ENCODE assay signal across 31 mouse cellular contexts in the genomic region with DNA sequence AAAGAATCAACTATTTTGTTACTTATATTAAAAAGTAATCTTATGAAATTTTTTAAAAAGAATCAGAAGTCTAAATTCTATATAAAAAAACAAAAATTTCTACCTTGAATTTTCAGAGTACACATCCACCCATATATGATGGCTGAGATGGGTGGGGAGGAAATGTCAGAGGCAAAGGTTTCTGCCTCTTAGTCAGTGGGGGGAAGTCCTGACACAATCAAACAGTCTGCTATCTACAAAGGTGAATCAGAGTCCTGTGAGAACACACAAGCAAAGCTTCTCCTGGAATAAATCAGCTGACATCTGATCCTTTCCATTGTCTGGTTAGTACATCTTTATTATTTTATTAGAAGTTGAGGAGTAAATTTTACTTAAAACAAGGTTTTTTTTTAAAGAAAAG. TPM values are rescaled to one million over a fixed set of nuclear protein-coding genes. Genes with fewer than 3 reads are reported as not detected.
DNase-seq lines count a peak whose midpoint lies in the region; ATAC-seq and TF ChIP-seq lines count a peak whose summit lies in the region.
"Had no signal": no experiment of that assay in that cellular context is flagged by ENCODE, and none has a peak within 500 bp of the region (broad histone marks: within the 10 kb centered on the region; RNA-seq: fewer than 3 reads in every experiment).

A gene (plus strand): TSS at position 216 of the 400 bp plus-strand sequence.

- no peak for DNase-seq in kidney, adult 2 months
- no peak for DNase-seq in thymus, postnatal 0 days (ENCODE audit: low spot score)
- DNase-seq in thymus, postnatal 4 days, result no peak
- DNase-seq in layer of hippocampus, adult 11-12 months (ENCODE audit: low spot score), result no peak
- no peak for DNase-seq in hindbrain, embryonic 10.5 days (ENCODE audit: low spot score)
- DNase-seq: adrenal gland, adult 2 months; cerebellum, adult 2 months; cerebellum, postnatal 25 days; embryo, embryonic 11 days; gastrocnemius, adult 2 months; kidney, adult 8-10 months; kidney, postnatal 14 days; layer of hippocampus, postnatal 36 days; liver, embryonic 13.5 days; lung, embryonic 14.5 days; retina, postnatal 1 day; right cerebral cortex, postnatal 25 days; thymus, adult 18-20 months had no signal

- H3K9ac ChIP-seq in kidney, embryonic 15.5 days, result no peak within 1 kb of the TSS
- H3K9ac ChIP-seq: forebrain, embryonic 13.5 days; hindbrain, embryonic 13.5 days; limb, embryonic 13.5 days; liver, embryonic 13.5 days; lung, embryonic 14.5 days had no signal

- no peak within 1 kb of the TSS for H3K27ac ChIP-seq in kidney, adult 2 months (ENCODE audit: insufficient read depth, low read depth, low read length)
- no peak within 1 kb of the TSS for H3K27ac ChIP-seq in kidney, embryonic 15.5 days
- no peak within 1 kb of the TSS for H3K27ac ChIP-seq in hindbrain, embryonic 10.5 days
- H3K27ac ChIP-seq: forebrain, embryonic 13.5 days; gastrocnemius, adult 2 months; hindbrain, embryonic 13.5 days; layer of hippocampus, adult 2 months; limb, embryonic 13.5 days; liver, embryonic 13.5 days; macrophage had no signal

- no peak within 1 kb of the TSS for H3K4me2 ChIP-seq in kidney, embryonic 15.5 days
- H3K4me2 ChIP-seq: forebrain, embryonic 13.5 days; hindbrain, embryonic 13.5 days; limb, embryonic 13.5 days; liver, embryonic 13.5 days; lung, embryonic 14.5 days; midbrain, embryonic 11.5 days had no signal

- H3K36me3 ChIP-seq in kidney, adult 2 months (ENCODE audit: control insufficient read depth, insufficient read depth, low read length), result no peaks in the 10 kb centered on the region
- H3K36me3 ChIP-seq in kidney, embryonic 15.5 days, result no peaks in the 10 kb centered on the region
- no peaks in the 10 kb centered on the region for H3K36me3 ChIP-seq in hindbrain, embryonic 10.5 days
- H3K36me3 ChIP-seq: hindbrain, embryonic 13.5 days; limb, embryonic 13.5 days; liver, embryonic 13.5 days had no signal

- H3K4me1 ChIP-seq in kidney, adult 2 months (ENCODE audit: control insufficient read depth, insufficient read depth, low read length), result no peaks in the 10 kb centered on the region
- no peaks in the 10 kb centered on the region for H3K4me1 ChIP-seq in kidney, embryonic 15.5 days
- no peaks in the 10 kb centered on the region for H3K4me1 ChIP-seq in hindbrain, embryonic 10.5 days (replicated peaks)
- H3K4me1 ChIP-seq: forebrain, embryonic 13.5 days; hindbrain, embryonic 13.5 days; limb, embryonic 13.5 days; liver, embryonic 13.5 days had no signal

- H3K9me3 ChIP-seq in kidney, embryonic 15.5 days (replicated peaks), result no peaks in the 10 kb centered on the region
- no peaks in the 10 kb centered on the region for H3K9me3 ChIP-seq in hindbrain, embryonic 10.5 days
- H3K9me3 ChIP-seq: forebrain, embryonic 13.5 days; hindbrain, embryonic 13.5 days; limb, embryonic 13.5 days; liver, embryonic 13.5 days had no signal

- TF ChIP-seq CTCF in kidney, adult 2 months (conservative IDR thresholded peaks at IDR 0.05; ENCODE audit: insufficient read depth, insufficient read length, low read depth, low read length), result no peak

- no peaks in the 10 kb centered on the region for H3K27me3 ChIP-seq in kidney, adult 2 months (replicated peaks; ENCODE audit: control insufficient read depth, insufficient read depth, low read length)
- H3K27me3 ChIP-seq in kidney, embryonic 15.5 days, result no peaks in the 10 kb centered on the region
- no peaks in the 10 kb centered on the region for H3K27me3 ChIP-seq in hindbrain, embryonic 10.5 days (ENCODE audit: insufficient read depth, poor library complexity, severe bottlenecking)
- H3K27me3 ChIP-seq: forebrain, embryonic 13.5 days; hindbrain, embryonic 13.5 days; limb, embryonic 13.5 days; liver, embryonic 13.5 days had no signal

- H3K4me3 ChIP-seq in kidney, adult 2 months (ENCODE audit: insufficient read depth, low read depth, low read length), result no peak within 1 kb of the TSS
- no peak within 1 kb of the TSS for H3K4me3 ChIP-seq in kidney, embryonic 15.5 days (replicated peaks)
- H3K4me3 ChIP-seq in hindbrain, embryonic 10.5 days, result no peak within 1 kb of the TSS
- H3K4me3 ChIP-seq: forebrain, embryonic 13.5 days; gastrocnemius, adult 2 months; hindbrain, embryonic 13.5 days; layer of hippocampus, adult 2 months; limb, embryonic 13.5 days; liver, embryonic 13.5 days had no signal

- TF ChIP-seq POLR2A in kidney, adult 2 months (IDR thresholded peaks at IDR 0.05; ENCODE audit: low read depth, low read length), result no peak

- ATAC-seq in kidney, embryonic 15.5 days (replicated peaks; ENCODE audit: low FRiP score), result no peak
- ATAC-seq in megakaryocyte, adult 5-6 weeks (ENCODE audit: poor library complexity, severe bottlenecking), result no peak
- ATAC-seq: forebrain, embryonic 13.5 days had no signal

RNA-seq across cellular contexts. Expression of the gene that starts here (rescaled TPM):
- 1.4 and 12.3 TPM in 2 replicates for polyA plus RNA-seq in kidney, adult 2 months (2012; rRNA removed)
- polyA plus RNA-seq in kidney, embryonic 15.5 days (2015; fragmentation: Nextera tagmentation; extraction: Ambion mirVana), result 0.06 TPM in 1 of 2 replicates, not detected in the other
- 63.7 and 92.1 TPM in 2 replicates for polyA plus RNA-seq in thymus, postnatal 0 days (2015; fragmentation: Nextera tagmentation; extraction: Ambion mirVana)
- total RNA-seq in megakaryocyte, adult 5-6 weeks (2015), result 53.5 and 63.3 TPM in 2 replicates
- 17.0 and 32.8 TPM in 2 replicates for total RNA-seq in megakaryocyte, adult 5-6 weeks (2017)
- not detected in 2 replicates for polyA plus RNA-seq in hindbrain, embryonic 10.5 days (2016; fragmentation: Nextera tagmentation; extraction: Ambion mirVana)
- total RNA-seq: ES-E14; gastrocnemius, adult 2 months; layer of hippocampus, adult 2 months; layer of hippocampus, postnatal 36 days; left cerebral cortex, postnatal 14 days; midbrain, postnatal 0 days had no signal
- polyA plus RNA-seq: forebrain, embryonic 13.5 days; heart, embryonic 14.5 days; hindbrain, embryonic 13.5 days; limb, embryonic 13.5 days; lung, embryonic 14.5 days; midbrain, embryonic 11.5 days; midbrain, postnatal 0 days; neural tube, embryonic 11.5 days had no signal
